Mouse (Mus musculus) forebrain, embryonic 16.5 days (tissue): Measurements from ENCODE around the gene Dpy19l3. TPM values are rescaled to one million over a fixed set of nuclear protein-coding genes. Genes with fewer than 3 reads are reported as not detected.

ENCODE experiments used
- ATAC-seq: fragments of 200-750 bp; cut with Nextera tagmentation; 2 replicates; pipeline ENCODE4 v1.8.0; 2017; ENCODE audit warnings: mild to moderate bottlenecking, moderate library complexity
- H3K27ac ChIP-seq: fragments of 300-500 bp; sonication (generic); 2 replicates; pipeline ENCODE4 v1.5.1; 2014; ENCODE audit warnings: low read length, control low read depth
- H3K27me3 ChIP-seq: fragments of 300-500 bp; sonication (generic); replicated peaks from 2 replicates; pipeline ENCODE4 v1.6.1; 2014; ENCODE audit warnings: low read length; ENCODE audit not compliant: control insufficient read depth, insufficient read depth
- H3K36me3 ChIP-seq: fragments of 300-500 bp; sonication (generic); 2 replicates; pipeline ENCODE4 v1.6.1; 2014; ENCODE audit not compliant: control insufficient read depth, insufficient read depth
- H3K4me1 ChIP-seq: fragments of 300-500 bp; sonication (generic); replicated peaks from 2 replicates; pipeline ENCODE4 v1.6.1; 2014; ENCODE audit warnings: low read length; ENCODE audit not compliant: control insufficient read depth, insufficient read depth
- H3K4me2 ChIP-seq: fragments of 300-500 bp; sonication (generic); 2 replicates; pipeline ENCODE4 v1.6.1; 2014; ENCODE audit warnings: mild to moderate bottlenecking, low read length, control low read depth
- H3K4me3 ChIP-seq: fragments of 300-500 bp; sonication (generic); replicated peaks from 2 replicates; pipeline ENCODE4 v1.5.1; 2014; ENCODE audit warnings: mild to moderate bottlenecking, low read length, control low read depth
- H3K9ac ChIP-seq: fragments of 300-500 bp; sonication (generic); replicated peaks from 2 replicates; pipeline ENCODE4 v1.6.1; 2014; ENCODE audit warnings: low read depth, low read length, control low read depth
- H3K9me3 ChIP-seq: fragments of 300-500 bp; sonication (generic); 2 replicates; pipeline ENCODE4 v1.6.1; 2016; ENCODE audit warnings: low read length; ENCODE audit not compliant: control insufficient read depth
- WGBS: fragments of 180-500 bp; shearing (Covaris S2); extraction: QIAGEN DNeasy Blood & Tissue Kit; methylation state at CpG from one replicate; pipeline ENCODE4 v1.1.7; 2014; 5-methylcytosine and 5-hydroxymethylcytosine counted together
- polyA plus RNA-seq: library from polyadenylated mRNA; unstranded; fragments of >200 nt; fragmentation: Nextera tagmentation; extraction: Ambion mirVana; gene quantifications from 2 replicates; pipeline ENCODE4 v1.2.1, GENCODE M21; 2015

The Dpy19l3 gene
- polyA plus RNA-seq, 1 experiment from 2014 or later, result 56.0 TPM

GRCm38 (mm10) chr7:35785579-35785978 lies 31.3 kb upstream of the Dpy19l3 start:
- no peak overlapping the region for H3K4me3 ChIP-seq
- no peak overlapping the region for H3K27ac ChIP-seq
- H3K4me2 ChIP-seq, result no peak overlapping the region
- no peak overlapping the region for H3K9ac ChIP-seq
- 87% methylated on average over 4 of the region's 4 CpGs for WGBS
- no peaks in the 10 kb centered on the region for H3K9me3 ChIP-seq
- no peak for ATAC-seq
- peaks cover 17% of the 10 kb centered on the region for H3K36me3 ChIP-seq
- no peaks in the 10 kb centered on the region for H3K4me1 ChIP-seq
- no peaks in the 10 kb centered on the region for H3K27me3 ChIP-seq

GRCm38 (mm10) chr7:35782252-35782651 lies 28.0 kb upstream of the Dpy19l3 start:
- H3K27me3 ChIP-seq, result no peaks in the 10 kb centered on the region
- H3K4me3 ChIP-seq, result no peak overlapping the region
- H3K36me3 ChIP-seq, result peaks cover 24% of the 10 kb centered on the region
- H3K27ac ChIP-seq, result no peak overlapping the region
- H3K4me1 ChIP-seq, result no peaks in the 10 kb centered on the region
- H3K4me2 ChIP-seq, result no peak overlapping the region
- no peak overlapping the region for H3K9ac ChIP-seq
- H3K9me3 ChIP-seq, result no peaks in the 10 kb centered on the region
- ATAC-seq, result no peak

GRCm38 (mm10) chr7:35774127-35774526 lies 19.9 kb upstream of the Dpy19l3 start:
- ATAC-seq, result no peak
- Histone ChIP-seq H3K4me2 (no peak overlapping the region), H3K9ac (no peak overlapping the region), H3K27ac (no peak overlapping the region), H3K4me1 (no peaks in the 10 kb centered on the region), H3K9me3 (no peaks in the 10 kb centered on the region), H3K27me3 (no peaks in the 10 kb centered on the region), H3K36me3 (peaks cover 30% of the 10 kb centered on the region), H3K4me3 (no peak overlapping the region)
- WGBS, result 91% methylated on average over 12 of the region's 12 CpGs

GRCm38 (mm10) chr7:35772347-35772746 lies 18.1 kb upstream of the Dpy19l3 start:
- H3K9ac ChIP-seq, result no peak overlapping the region
- WGBS, result 83% methylated on average over 8 of the region's 8 CpGs
- H3K4me2 ChIP-seq, result no peak overlapping the region
- H3K27ac ChIP-seq, result no peak overlapping the region
- no peaks in the 10 kb centered on the region for H3K4me1 ChIP-seq
- H3K27me3 ChIP-seq, result no peaks in the 10 kb centered on the region
- no peak for ATAC-seq
- H3K36me3 ChIP-seq, result peaks cover 21% of the 10 kb centered on the region
- no peak overlapping the region for H3K4me3 ChIP-seq
- H3K9me3 ChIP-seq, result no peaks in the 10 kb centered on the region

DNA sequence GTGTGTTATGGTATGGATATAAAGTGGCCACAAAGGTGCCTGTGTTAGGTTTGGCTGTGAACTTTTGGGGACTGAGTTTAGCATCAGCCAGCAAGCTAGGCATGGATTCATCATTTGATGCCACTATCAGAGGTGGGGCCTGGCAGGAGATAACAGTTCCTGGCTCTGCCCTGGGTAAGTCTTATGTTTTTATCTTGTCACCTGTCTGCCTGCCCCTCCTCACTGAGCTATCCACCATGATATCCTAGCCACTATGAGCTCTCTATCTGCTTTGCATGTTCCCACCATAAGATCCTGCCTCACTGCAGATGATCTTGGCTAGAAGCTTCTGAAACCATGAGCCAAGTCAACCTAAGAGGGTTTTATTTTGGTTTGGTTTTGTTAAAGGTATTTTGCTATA lies 16.9 kb upstream of the Dpy19l3 start:
- H3K4me1 ChIP-seq, result no peaks in the 10 kb centered on the region
- H3K36me3 ChIP-seq, result peaks cover 21% of the 10 kb centered on the region
- H3K27me3 ChIP-seq, result no peaks in the 10 kb centered on the region
- H3K4me3 ChIP-seq, result no peak overlapping the region
- no peak overlapping the region for H3K9ac ChIP-seq
- H3K4me2 ChIP-seq, result no peak overlapping the region
- ATAC-seq, result no peak
- H3K9me3 ChIP-seq, result no peaks in the 10 kb centered on the region
- no peak overlapping the region for H3K27ac ChIP-seq

DNA sequence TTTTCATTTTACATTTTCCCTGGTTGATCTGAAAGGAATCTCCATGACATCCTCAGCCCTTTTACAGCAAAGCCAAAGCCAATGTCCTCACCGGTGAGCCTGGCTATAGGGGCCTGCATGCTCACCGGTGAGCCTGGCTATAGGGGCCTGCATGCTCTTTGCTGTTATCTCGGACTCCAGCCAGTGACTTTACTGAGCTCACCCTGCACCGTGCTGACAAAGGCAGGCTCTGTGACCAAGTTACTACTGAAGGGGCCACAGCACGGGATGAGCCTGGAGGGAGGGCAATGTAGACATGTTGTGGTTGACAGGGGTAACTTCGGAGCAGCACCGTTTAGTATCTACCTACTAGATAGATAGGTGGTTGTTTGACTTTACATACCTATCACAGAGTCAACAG lies 15.9 kb upstream of the Dpy19l3 start:
- H3K27ac ChIP-seq, result no peak overlapping the region
- H3K4me1 ChIP-seq, result no peaks in the 10 kb centered on the region
- H3K4me2 ChIP-seq, result no peak overlapping the region
- no peaks in the 10 kb centered on the region for H3K27me3 ChIP-seq
- H3K36me3 ChIP-seq, result peaks cover 16% of the 10 kb centered on the region
- no peaks in the 10 kb centered on the region for H3K9me3 ChIP-seq
- 90% methylated on average over 7 of the region's 7 CpGs for WGBS
- H3K9ac ChIP-seq, result no peak overlapping the region
- H3K4me3 ChIP-seq, result no peak overlapping the region
- no peak for ATAC-seq

DNA sequence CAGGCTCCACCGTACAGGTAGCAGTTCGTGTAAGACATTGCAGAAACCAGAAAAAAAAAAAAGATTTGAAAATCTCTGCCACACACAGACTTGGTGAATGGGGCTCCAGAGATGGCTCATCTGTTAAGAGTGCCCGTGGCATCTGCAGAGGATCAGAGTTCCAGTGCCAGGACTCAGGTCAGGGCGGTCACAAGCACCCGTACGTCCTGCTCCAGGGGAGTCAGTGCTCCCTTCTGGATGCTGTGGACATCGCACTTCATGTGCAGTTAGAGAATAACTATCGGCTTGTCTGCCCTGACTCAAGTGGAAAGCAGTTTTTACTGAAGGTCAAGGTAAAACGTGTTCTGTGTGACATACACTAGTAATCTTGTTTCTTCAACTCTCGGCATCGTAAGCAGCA lies 10.2 kb upstream of the Dpy19l3 start:
- Histone ChIP-seq H3K4me2 (no peak overlapping the region), H3K9me3 (no peaks in the 10 kb centered on the region), H3K4me1 (no peaks in the 10 kb centered on the region), H3K9ac (no peak overlapping the region), H3K4me3 (no peak overlapping the region), H3K27me3 (no peaks in the 10 kb centered on the region), H3K27ac (no peak overlapping the region), H3K36me3 (no peaks in the 10 kb centered on the region)
- WGBS, result 95% methylated on average over 11 of the region's 11 CpGs
- ATAC-seq, result no peak

DNA sequence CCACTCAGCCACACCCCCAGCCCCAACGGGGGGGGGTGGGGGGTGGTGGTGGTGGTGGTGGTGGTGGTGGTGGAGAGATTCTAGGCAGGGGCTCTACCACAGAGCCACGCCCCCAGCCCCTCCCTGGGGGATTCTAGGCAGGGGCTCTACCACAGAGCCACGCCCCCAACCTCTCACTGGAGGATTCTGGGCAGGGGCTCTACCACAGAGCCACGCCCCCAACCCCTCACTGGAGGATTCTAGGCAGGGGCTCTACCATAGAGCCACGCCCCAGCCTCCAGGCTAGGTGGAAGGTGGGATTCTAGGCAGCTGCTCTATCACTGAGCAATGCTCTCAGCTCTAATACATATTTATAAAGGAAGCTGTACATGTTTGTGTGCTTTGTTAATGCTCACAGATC lies 7.5 kb upstream of the Dpy19l3 start:
- no peak overlapping the region for H3K9ac ChIP-seq
- no peak for ATAC-seq
- no peaks in the 10 kb centered on the region for H3K36me3 ChIP-seq
- no peaks in the 10 kb centered on the region for H3K4me1 ChIP-seq
- no peak overlapping the region for H3K4me3 ChIP-seq
- no peak overlapping the region for H3K4me2 ChIP-seq
- H3K27ac ChIP-seq, result no peak overlapping the region
- no peaks in the 10 kb centered on the region for H3K27me3 ChIP-seq
- H3K9me3 ChIP-seq, result no peaks in the 10 kb centered on the region
- 69% methylated on average over 5 of the region's 5 CpGs for WGBS

DNA sequence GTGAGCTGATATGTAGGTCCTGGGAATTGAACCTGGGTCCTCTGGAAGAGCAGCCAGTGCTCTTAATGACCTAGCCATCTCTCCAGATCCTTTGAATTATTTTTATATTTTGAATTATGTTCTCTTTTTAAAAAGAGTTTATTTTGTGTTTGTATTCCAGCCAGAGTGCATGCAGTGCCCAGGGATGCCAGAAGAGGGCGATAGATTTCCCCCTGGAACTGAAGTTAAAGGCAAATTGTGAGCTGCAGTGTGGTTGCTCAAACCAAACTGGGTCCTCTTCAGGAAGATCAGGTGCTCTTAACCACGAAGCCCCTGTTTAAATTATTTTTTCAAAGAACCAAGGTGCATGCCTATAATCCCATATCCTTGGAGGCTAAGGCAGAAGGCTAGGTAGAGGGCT lies 5.3 kb upstream of the Dpy19l3 start:
- no peaks in the 10 kb centered on the region for H3K9me3 ChIP-seq
- H3K27me3 ChIP-seq, result no peaks in the 10 kb centered on the region
- H3K4me2 ChIP-seq, result no peak overlapping the region
- H3K4me1 ChIP-seq, result peaks cover 3% of the 10 kb centered on the region; the same call in 1 of the 2 replicates
- H3K9ac ChIP-seq, result no peak overlapping the region
- no peak overlapping the region for H3K27ac ChIP-seq
- no peak overlapping the region for H3K4me3 ChIP-seq
- no peaks in the 10 kb centered on the region for H3K36me3 ChIP-seq
- ATAC-seq, result no peak
- WGBS, result 17% methylated on average over 2 of the region's 2 CpGs
